ENCODE assay signal across 8 mouse cellular contexts in genomic region chr8:47662716-47663115, GRCm38 (mm10).
"Had no signal": no experiment of that assay in that cellular context is flagged by ENCODE, and none has a peak within 500 bp of the region (broad histone marks: within the 10 kb centered on the region; RNA-seq: fewer than 3 reads in every experiment).

No protein-coding gene starts in this region.

- H3K4me1 ChIP-seq: limb, embryonic 10.5 days; liver, embryonic 15.5 days; midbrain, embryonic 13.5 days had no signal

- ATAC-seq: inflammation-experienced regulatory T-cells, adult 6 months; midbrain, embryonic 13.5 days had no signal

- DNase-seq: right cerebral cortex, postnatal 14 days; thymus, postnatal 4 days had no signal

- H3K9me3 ChIP-seq: limb, embryonic 10.5 days; liver, embryonic 15.5 days; midbrain, embryonic 13.5 days had no signal

- H3K4me3 ChIP-seq: left cerebral cortex, adult 2 months; limb, embryonic 10.5 days; liver, embryonic 15.5 days; midbrain, embryonic 13.5 days had no signal

- H3K4me2 ChIP-seq: liver, embryonic 11.5 days; liver, embryonic 15.5 days; midbrain, embryonic 13.5 days had no signal

- H3K27ac ChIP-seq: left cerebral cortex, adult 2 months; limb, embryonic 10.5 days; liver, embryonic 15.5 days; midbrain, embryonic 13.5 days had no signal

- H3K9ac ChIP-seq: liver, embryonic 15.5 days; midbrain, embryonic 13.5 days had no signal

- H3K27me3 ChIP-seq: liver, embryonic 15.5 days; midbrain, embryonic 13.5 days had no signal
